Mouse (Mus musculus) heart, embryonic 10.5 days (tissue): ENCODE data around the gene Ccdc171. TPM values are rescaled to one million over a fixed set of nuclear protein-coding genes. Genes with fewer than 3 reads are reported as not detected.
"Not testable (repeated sequence)": the region's sequence is repeated elsewhere in the genome, so short reads cannot be mapped to it uniquely, and the experiment has no call there.

ENCODE experiments used
- DNase-seq: peaks from one replicate; pipeline ENCODE4 v3.0.0-alpha.2; 2017; ENCODE audit warnings: low spot score
- H3K27ac ChIP-seq: fragments of 300-500 bp; sonication (generic); 2 replicates; pipeline ENCODE4 v1.5.1; 2016; ENCODE audit warnings: mild to moderate bottlenecking
- H3K27me3 ChIP-seq: fragments of 300-500 bp; sonication (generic); 2 replicates; pipeline ENCODE4 v1.6.1; 2016; ENCODE audit warnings: mild to moderate bottlenecking; ENCODE audit not compliant: poor library complexity, insufficient read depth, severe bottlenecking
- H3K36me3 ChIP-seq: fragments of 300-500 bp; sonication (generic); 2 replicates; pipeline ENCODE4 v1.6.1; 2016; ENCODE audit warnings: mild to moderate bottlenecking, moderate library complexity
- H3K4me1 ChIP-seq: fragments of 300-500 bp; sonication (generic); 2 replicates; pipeline ENCODE4 v1.6.1; 2016; ENCODE audit warnings: mild to moderate bottlenecking
- H3K4me3 ChIP-seq: fragments of 300-500 bp; sonication (generic); 2 replicates; pipeline ENCODE4 v1.5.1; 2016; ENCODE audit warnings: mild to moderate bottlenecking, moderate library complexity
- H3K9me3 ChIP-seq: fragments of 300-500 bp; sonication (generic); 2 replicates; pipeline ENCODE4 v1.6.1; 2016; ENCODE audit warnings: mild to moderate bottlenecking, moderate library complexity
- WGBS: fragments of 180-500 bp; shearing (Covaris S2); methylation state at CpG from one replicate; pipeline ENCODE4 v1.1.7; 2016; 5-methylcytosine and 5-hydroxymethylcytosine counted together
- polyA plus RNA-seq: library from polyadenylated mRNA; unstranded; fragments of >200 nt; fragmentation: Nextera tagmentation; extraction: Ambion mirVana; gene quantifications from 2 replicates; pipeline ENCODE4 v1.2.1, GENCODE M21; 2016

The Ccdc171 gene
- 3.3 and 4.0 TPM in 2 replicates for polyA plus RNA-seq

DNA sequence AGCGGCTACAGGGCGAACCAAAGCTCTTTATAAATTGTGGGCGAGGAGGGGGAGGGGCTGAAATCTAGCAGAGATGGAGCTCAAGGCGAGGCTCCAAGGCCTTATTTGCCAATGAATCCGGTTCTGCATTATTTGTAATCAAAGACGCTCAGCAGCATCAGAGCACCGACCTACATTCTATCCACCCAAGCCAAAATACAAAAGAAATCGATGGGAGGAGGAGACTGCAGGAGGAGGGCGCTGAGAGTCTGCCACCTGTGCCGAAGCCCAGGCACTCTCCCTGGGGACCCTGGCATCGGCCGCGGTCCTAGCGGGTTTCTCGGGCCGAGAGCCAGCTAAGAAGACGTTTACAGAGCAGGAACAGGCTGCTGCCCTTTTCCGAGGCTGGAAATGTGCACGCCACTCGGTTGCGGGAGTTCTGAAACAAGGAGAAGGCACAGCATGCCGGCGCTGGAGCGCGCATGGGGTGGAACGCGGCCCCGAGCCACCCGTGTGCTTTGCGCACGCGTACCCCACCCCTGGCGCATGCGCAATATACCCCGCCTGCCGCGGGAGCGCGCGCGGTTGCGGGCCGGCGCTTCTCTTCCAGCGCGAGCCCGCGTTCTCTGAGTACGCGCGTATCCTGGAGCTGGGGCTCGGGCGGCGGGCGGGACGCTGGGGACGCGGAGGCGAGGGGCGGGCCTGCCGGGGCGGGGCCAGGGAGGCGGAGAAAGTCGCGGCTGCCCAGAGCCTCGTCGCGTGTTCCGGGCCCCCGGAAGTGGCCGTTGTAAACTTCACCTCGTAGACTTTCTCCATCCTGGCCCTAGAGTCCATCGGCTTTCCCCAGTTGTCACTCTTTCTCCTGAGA, at the start of gene Ccdc171:
Ccdc171 (plus strand) TSS at position 703 of the 847 bp plus-strand sequence.
- DNase-seq, result peak; percentile 97
- Histone ChIP-seq H3K9me3 (no peaks in the 10 kb centered on the region), H3K27ac (peak within 1 kb of the TSS; percentile 97), H3K4me1 (peaks cover 9% of the 10 kb centered on the region; the same call in 1 of the 2 replicates), H3K4me3 (peak within 1 kb of the TSS; percentile 68), H3K27me3 (no peaks in the 10 kb centered on the region), H3K36me3 (no peaks in the 10 kb centered on the region)
- under 1% methylated on average over 70 of the region's 73 CpGs for WGBS

DNA sequence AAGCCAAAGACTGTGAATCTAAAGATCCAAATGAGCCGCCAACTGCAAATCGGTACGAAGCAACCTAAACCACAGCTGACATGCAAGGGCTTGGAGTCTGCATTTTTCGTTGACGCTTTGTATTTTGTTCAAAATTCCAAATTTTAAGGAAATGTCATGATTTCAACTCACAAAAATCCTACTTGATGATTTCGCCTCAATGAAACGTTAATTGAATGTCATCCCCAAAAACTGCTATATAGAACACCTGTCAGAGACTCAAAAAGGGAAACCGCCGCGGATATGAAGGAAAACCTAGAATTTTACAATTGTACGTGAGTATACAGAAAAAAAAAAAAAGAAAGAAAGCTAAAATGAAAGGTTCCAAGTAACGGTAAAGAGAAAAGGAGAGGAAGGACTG, 40.1 kb upstream of the Ccdc171 start:
- Histone ChIP-seq H3K4me3 (peak overlapping the region; percentile 92), H3K36me3 (peaks cover 37% of the 10 kb centered on the region), H3K4me1 (peaks cover 14% of the 10 kb centered on the region), H3K27me3 (no peaks in the 10 kb centered on the region), H3K9me3 (no peaks in the 10 kb centered on the region), H3K27ac (peak overlapping the region; percentile 99)
- no peak for DNase-seq
- WGBS, result 31% methylated on average over 12 of the region's 12 CpGs

DNA sequence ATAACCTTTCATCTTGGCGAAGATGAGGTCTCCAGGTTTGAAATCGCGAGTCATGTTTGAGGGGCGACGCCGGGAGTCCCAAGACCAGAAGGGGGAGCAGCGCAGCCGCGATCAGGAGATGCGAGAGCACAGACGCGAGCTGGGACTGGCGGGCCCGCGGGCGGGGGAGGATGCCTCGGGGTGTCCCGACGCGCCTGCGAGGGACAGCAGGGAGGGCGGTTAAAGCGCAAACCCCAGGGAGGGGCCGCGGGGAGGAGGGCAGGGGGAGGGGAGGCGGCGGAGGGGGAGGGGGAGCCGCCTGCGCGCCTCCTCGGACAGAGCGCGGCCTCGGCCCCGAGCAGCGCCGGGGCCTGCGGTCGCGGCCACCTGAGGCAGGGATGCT, 39.6 kb upstream of the Ccdc171 start:
- H3K4me3 ChIP-seq, result peak overlapping the region; percentile 92
- H3K27ac ChIP-seq, result peak overlapping the region; percentile 99
- no peaks in the 10 kb centered on the region for H3K9me3 ChIP-seq
- under 1% methylated on average over 27 of the region's 40 CpGs for WGBS
- H3K27me3 ChIP-seq, result no peaks in the 10 kb centered on the region
- DNase-seq, result peak; percentile 96
- peaks cover 14% of the 10 kb centered on the region for H3K4me1 ChIP-seq
- peaks cover 32% of the 10 kb centered on the region for H3K36me3 ChIP-seq

DNA sequence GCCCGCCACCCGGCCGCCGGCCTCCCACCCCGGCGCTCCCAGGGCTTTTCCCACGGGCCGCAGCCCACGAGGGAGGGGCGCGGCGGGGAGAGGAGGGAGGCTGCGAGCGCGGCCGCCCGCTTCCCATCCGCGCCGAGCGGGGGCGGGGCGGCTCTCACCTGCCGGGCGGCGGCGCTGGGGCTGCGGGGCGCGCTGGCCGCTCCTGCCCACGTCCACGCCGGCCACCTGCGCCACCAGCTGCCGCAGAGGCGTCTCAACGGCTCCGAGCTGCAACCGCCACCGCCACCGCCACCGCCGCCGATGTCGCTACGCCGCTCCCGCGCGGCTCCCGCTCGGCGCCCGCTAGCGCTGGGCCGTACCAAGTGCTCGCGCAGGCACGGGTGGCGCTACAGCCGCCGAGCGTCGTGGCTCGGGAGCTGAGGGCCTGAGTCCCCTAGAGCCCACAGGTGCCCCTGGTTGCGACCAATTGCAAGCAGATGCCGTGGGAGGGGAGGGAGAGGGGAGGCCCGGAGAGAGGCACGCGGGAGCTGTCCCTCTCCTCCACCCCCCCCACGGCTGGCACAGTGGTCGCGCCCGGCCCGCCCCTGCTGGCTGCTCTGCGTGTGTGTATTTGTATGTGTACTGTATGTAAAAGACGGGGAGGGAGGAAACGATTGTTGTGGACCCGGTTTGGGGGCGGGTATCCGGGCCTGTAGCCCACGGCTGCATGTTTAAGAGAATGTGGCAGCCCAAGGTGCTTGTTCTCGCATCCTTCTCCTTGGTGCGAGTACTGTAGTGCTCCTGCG, 39.0 kb upstream of the Ccdc171 start, which contains the start of gene Psip1:
Psip1 (minus strand) TSS at position 343 of the 785 bp plus-strand sequence.
- Histone ChIP-seq H3K36me3 (peaks cover 27% of the 10 kb centered on the region), H3K4me1 (peaks cover 14% of the 10 kb centered on the region), H3K27ac (peak within 1 kb of the TSS; percentile 99), H3K4me3 (peak within 1 kb of the TSS; percentile 92), H3K9me3 (no peaks in the 10 kb centered on the region), H3K27me3 (no peaks in the 10 kb centered on the region)
- DNase-seq, result peak; percentile 95
- 2% methylated on average over 74 of the region's 86 CpGs for WGBS

DNA sequence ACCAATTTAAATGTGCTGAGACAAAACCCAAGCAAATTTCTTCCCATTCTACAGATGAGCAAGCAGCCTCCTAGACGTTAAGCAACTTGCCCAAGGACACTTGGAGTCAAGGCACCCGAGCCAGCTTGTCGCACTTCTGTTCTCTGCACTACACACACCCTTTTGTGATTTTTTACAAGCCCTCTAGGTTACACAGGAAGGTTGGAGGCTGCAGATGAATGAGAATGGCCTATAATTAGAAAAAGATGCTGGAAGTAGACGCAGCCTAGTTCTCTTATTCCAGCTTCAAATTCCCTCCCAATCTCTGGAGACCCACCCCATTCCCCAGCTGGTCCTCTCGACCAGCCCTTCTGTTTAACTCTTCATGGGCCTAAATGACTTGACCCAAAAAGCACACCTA, 36.2 kb upstream of the Ccdc171 start:
- H3K36me3 ChIP-seq, result 0 out of 2 replicates have a peak, but pooled peaks cover 4% of the 10 kb centered on the region
- no peak overlapping the region for H3K4me3 ChIP-seq
- H3K27ac ChIP-seq, result no peak overlapping the region
- 25% methylated on average over 5 of the region's 5 CpGs for WGBS
- H3K27me3 ChIP-seq, result no peaks in the 10 kb centered on the region
- H3K9me3 ChIP-seq, result no peaks in the 10 kb centered on the region
- no peak for DNase-seq
- H3K4me1 ChIP-seq, result peaks cover 12% of the 10 kb centered on the region

DNA sequence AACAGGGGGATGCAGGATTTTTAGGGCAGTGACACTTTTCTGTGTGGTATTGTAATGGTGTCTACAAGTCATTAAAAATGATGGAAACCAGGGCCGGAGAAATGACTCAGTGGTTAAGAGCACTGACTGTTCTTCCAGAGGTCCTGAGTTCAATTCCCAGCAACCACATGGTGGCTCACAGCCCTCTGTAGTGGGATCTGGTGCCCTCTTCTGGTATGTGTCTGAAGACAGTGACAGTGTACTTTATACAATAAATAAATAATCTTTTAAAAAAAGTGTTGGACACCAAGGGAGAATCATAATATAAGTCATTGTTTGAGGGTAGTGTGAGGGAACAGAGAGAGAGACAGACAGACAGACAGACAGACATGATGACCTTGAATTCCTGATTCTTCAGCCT, 32.2 kb upstream of the Ccdc171 start:
- Histone ChIP-seq H3K4me3 (no peak overlapping the region), H3K36me3 (no peaks in the 10 kb centered on the region), H3K27me3 (no peaks in the 10 kb centered on the region), H3K4me1 (no peaks in the 10 kb centered on the region), H3K27ac (no peak overlapping the region), H3K9me3 (no peaks in the 10 kb centered on the region)
- WGBS, result 89% methylated on average over 1 of the region's 1 CpGs
- no peak for DNase-seq

DNA sequence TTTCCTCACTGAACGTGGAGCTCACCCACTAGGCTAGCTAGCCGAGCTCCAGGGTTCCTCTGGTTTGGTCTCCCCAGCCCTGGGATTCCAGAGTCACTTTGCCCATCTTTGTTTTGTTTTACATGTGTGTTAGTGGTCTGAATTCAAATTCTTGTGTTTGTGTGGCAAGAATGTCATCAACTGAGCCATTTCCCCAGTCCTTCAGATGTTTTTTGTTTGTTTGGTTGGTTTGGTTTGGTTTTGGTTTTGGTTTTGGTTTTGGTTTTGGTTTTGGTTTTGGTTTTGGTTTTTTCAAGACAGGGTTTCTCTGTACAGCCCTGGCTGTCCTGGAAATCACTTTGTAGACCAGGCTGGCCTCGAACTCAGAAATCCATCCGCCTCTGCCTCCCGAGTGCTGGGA, 28.3 kb upstream of the Ccdc171 start:
- DNase-seq, H3K27me3 ChIP-seq, H3K4me1 ChIP-seq, H3K9me3 ChIP-seq, H3K4me3 ChIP-seq, H3K27ac ChIP-seq, H3K36me3 ChIP-seq: not testable (repeated sequence)
- WGBS, result 86% methylated on average over 5 of the region's 5 CpGs

DNA sequence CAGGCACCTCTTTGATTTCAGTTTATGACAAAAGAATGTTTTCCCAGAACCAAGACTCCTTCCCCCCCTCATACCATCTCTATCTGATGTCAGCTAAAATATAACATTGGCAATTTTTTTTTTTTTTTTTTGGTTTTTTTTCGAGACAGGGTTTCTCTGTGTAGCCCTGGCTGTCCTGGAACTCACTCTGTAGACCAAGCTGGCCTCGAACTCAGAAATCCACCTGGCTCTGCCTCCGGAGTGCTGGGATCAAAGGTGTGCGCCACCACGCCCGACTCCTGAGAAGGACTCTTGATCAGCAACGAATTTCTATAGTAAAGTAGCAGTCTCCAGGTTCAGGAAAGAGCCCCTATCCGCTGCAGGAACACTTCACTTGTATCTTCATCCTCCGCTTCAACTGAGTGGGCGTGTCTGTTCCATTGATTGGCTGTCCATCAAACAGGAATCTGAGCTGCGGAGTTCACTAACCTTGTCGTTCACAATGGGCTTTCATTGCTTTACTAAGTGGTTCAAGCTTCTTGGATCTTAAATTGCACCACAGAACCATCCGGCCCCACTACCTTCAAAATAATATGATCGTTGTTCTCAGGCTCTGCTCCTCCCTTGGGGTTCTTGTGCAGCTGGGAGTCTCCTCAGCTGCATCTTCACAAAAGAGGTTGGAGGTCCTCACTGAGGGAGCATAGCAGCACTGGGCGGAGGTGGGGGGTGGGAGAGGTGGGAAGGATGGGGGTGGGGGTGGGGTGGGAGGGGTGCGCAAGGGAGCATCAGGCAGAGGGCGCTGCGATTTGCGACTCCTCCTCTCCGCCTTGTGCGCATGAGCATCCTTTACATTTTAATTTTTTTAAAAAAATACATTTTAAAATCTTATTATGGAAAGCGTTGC, 24.9 kb upstream of the Ccdc171 start:
- 0 out of 2 replicates have a peak, but pooled peaks cover 7% of the 10 kb centered on the region for H3K4me1 ChIP-seq
- no peak overlapping the region for H3K27ac ChIP-seq
- DNase-seq, result peak; percentile 72
- no peaks in the 10 kb centered on the region for H3K27me3 ChIP-seq
- WGBS, result 6% methylated on average over 22 of the region's 22 CpGs
- peak overlapping the region; percentile 51 for H3K4me3 ChIP-seq
- H3K36me3 ChIP-seq, result no peaks in the 10 kb centered on the region
- H3K9me3 ChIP-seq, result no peaks in the 10 kb centered on the region

DNA sequence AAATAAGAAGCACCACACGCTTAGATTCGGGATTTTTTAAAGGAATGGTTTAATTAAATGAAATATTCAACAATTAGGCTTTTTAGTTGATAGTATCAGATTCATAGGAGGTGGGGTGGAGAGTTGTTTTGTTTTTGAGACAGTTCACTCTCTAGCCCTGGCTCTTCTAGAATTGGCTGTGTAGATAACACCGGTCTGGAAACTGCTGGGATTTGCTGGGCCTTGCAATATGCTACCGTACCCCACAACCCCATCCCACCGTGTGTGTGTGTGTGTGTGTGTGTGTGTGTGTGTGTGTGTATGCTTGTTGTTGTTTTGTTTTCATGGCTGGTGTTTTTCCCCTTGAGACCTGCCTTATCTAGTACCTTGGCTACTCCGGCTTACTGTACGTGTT, 24.3 kb upstream of the Ccdc171 start:
- Histone ChIP-seq H3K4me1 (0 out of 2 replicates have a peak, but pooled peaks cover 7% of the 10 kb centered on the region), H3K4me3 (peak overlapping the region; percentile 51), H3K27me3 (no peaks in the 10 kb centered on the region), H3K36me3 (no peaks in the 10 kb centered on the region), H3K9me3 (no peaks in the 10 kb centered on the region), H3K27ac (no peak overlapping the region)
- 31% methylated on average over 7 of the region's 7 CpGs for WGBS
- DNase-seq, result no peak

DNA sequence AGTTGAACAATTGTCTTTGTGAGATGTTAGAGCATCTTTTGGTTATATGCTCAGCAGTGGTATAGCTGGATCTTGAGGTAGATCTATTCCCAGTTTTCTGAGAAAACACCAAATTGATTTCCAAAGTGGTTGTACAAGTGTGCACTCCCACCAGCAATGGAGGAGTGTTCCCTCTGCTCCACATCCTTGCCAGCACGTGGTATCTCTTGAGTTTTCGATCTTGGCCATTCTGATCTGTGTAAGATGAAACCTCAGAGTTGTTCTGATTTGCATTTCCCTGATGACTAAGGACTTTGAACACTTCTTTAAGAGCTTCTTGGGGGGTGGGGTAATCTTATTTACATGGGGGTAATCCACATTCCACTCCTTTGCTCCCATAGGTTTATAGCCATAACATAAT, 15.7 kb upstream of the Ccdc171 start:
- Histone ChIP-seq H3K4me1 (peaks cover 4% of the 10 kb centered on the region; the same call in 1 of the 2 replicates), H3K4me3 (no peak overlapping the region)
- WGBS, result 42% methylated on average over 2 of the region's 2 CpGs

DNA sequence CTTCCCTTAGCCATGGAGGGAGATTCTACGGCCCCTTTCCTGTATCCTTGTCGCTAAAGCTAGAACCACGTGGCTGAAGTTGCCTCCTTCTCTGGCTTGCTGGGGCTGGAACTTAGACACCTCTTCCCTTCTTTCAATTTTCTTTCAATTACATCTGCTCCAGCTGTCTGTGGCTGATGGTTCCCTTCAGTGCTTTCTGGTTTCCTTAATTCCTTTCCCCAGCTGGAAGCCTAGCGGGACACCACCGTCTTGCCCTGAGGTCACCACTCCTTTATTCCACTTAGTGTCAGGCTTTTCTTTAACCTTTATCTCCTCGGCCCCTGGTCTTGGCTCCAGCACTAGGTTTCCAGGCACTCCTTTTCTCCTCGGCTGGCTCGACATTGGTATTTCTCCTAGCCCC, 14.3 kb upstream of the Ccdc171 start:
- DNase-seq, result no peak
- Histone ChIP-seq H3K27me3 (no peaks in the 10 kb centered on the region), H3K4me3 (no peak overlapping the region), H3K36me3 (no peaks in the 10 kb centered on the region), H3K9me3 (no peaks in the 10 kb centered on the region), H3K4me1 (peaks cover 4% of the 10 kb centered on the region; the same call in 1 of the 2 replicates), H3K27ac (no peak overlapping the region)
- 48% methylated on average over 8 of the region's 8 CpGs for WGBS

More for the DNA sequence above, 15.7 kb upstream of the Ccdc171 start:
- no peaks in the 10 kb centered on the region for H3K27me3 ChIP-seq
- H3K36me3 ChIP-seq, result no peaks in the 10 kb centered on the region
- no peak overlapping the region for H3K27ac ChIP-seq
- no peak for DNase-seq
- H3K9me3 ChIP-seq, result no peaks in the 10 kb centered on the region

DNA sequence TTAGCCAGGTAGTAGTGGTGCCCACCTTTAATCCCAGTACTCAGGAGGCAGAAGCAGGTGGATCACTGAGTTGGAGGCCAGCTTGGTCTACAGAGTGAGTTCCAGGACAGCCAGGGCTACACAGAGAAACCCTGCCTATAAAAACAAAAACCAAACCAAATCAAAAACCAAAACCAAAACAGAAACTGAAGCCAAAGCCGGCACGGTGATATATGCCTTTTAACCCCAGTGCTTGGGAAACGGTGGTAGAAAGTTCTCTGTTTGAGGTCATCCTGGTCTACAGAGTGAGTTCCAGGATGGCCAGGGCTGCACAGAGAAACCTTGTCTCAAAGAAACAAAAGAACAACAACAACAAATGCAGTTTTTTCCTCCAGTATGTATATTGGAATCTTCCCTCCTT, 13.1 kb upstream of the Ccdc171 start:
- DNase-seq, result peak; percentile 70
- Histone ChIP-seq H3K4me3 (no peak overlapping the region), H3K4me1 (peaks cover 4% of the 10 kb centered on the region; the same call in 1 of the 2 replicates), H3K9me3 (no peaks in the 10 kb centered on the region), H3K27ac (no peak overlapping the region), H3K27me3 (no peaks in the 10 kb centered on the region), H3K36me3 (no peaks in the 10 kb centered on the region)
- 85% methylated on average over 3 of the region's 3 CpGs for WGBS
